Mouse (Mus musculus) cerebellum, adult (tissue): ENCODE measurements around the gene Ddah1.
A peak's percentile ranks its signal among the peaks of the same experiment; 100 is the strongest.

Experiments used
- ATAC-seq: cut with Nextera tagmentation; 2 replicates; pipeline ENCODE4 v1.9.2; 2017; ENCODE audit warnings: mild to moderate bottlenecking, moderate library complexity, mixed read lengths; ENCODE audit not compliant: insufficient number of reproducible peaks, low FRiP score, low TSS enrichment

The Ddah1 gene

GRCm38 (mm10) chr3:145758561-145759378 is at the start of gene Ddah1:
Gene Ddah1, plus strand, starts transcription at chr3:145758675.
- peak; percentile 78 for ATAC-seq

- ATAC-seq: no peak
Observed at GRCm38 (mm10) chr3:145715923-145716322, 42.6 kb upstream of the Ddah1 start.

- ATAC-seq: no peak
Observed at GRCm38 (mm10) chr3:145719660-145720059, 38.8 kb upstream of the Ddah1 start.

- ATAC-seq: no peak
Observed at GRCm38 (mm10) chr3:145725078-145725477, 33.4 kb upstream of the Ddah1 start.

- ATAC-seq: no peak
Observed at GRCm38 (mm10) chr3:145728336-145728735, 30.1 kb upstream of the Ddah1 start.

- ATAC-seq: no peak
Observed at GRCm38 (mm10) chr3:145729531-145729930, 28.9 kb upstream of the Ddah1 start.

- no peak for ATAC-seq
Observed at GRCm38 (mm10) chr3:145730092-145730491, 28.4 kb upstream of the Ddah1 start.

GRCm38 (mm10) chr3:145734857-145735256 is 23.6 kb upstream of the Ddah1 start:
- ATAC-seq: no peak

GRCm38 (mm10) chr3:145736562-145736961 is 21.9 kb upstream of the Ddah1 start:
- ATAC-seq: no peak

- no peak for ATAC-seq
Observed at GRCm38 (mm10) chr3:145738662-145739061, 19.8 kb upstream of the Ddah1 start.

- no peak for ATAC-seq
Observed at GRCm38 (mm10) chr3:145739904-145740303, 18.6 kb upstream of the Ddah1 start.

- no peak for ATAC-seq
Observed at GRCm38 (mm10) chr3:145743050-145743449, 15.4 kb upstream of the Ddah1 start.

- ATAC-seq: no peak
Observed at GRCm38 (mm10) chr3:145743476-145744027, 14.9 kb upstream of the Ddah1 start.

GRCm38 (mm10) chr3:145748626-145749025 is 9.8 kb upstream of the Ddah1 start:
- no peak for ATAC-seq

- ATAC-seq: no peak
Observed at GRCm38 (mm10) chr3:145756457-145756856, 2.0 kb upstream of the Ddah1 start.

GRCm38 (mm10) chr3:145757177-145757576 is 1.3 kb upstream of the Ddah1 start:
- no peak for ATAC-seq

- ATAC-seq: no peak
Observed at GRCm38 (mm10) chr3:145757844-145758243, 631 bp upstream of the Ddah1 start.

GRCm38 (mm10) chr3:145759379-145760209 is 1.1 kb downstream of the Ddah1 start:
- peak; percentile 13 for ATAC-seq

GRCm38 (mm10) chr3:145760547-145760946 is 2.1 kb downstream of the Ddah1 start:
- ATAC-seq: no peak

GRCm38 (mm10) chr3:145761501-145762170 is 3.2 kb downstream of the Ddah1 start:
- ATAC-seq: no peak
